Mouse (Mus musculus) embryonic facial prominence, embryonic 14.5 days (tissue): ENCODE data around the gene L3hypdh. TPM values are rescaled to one million over a fixed set of nuclear protein-coding genes. Genes with fewer than 3 reads are reported as not detected.

ENCODE experiments used
- ATAC-seq: fragments of 200-750 bp; cut with Nextera tagmentation; 2 replicates; pipeline ENCODE4 v1.8.0; 2017; ENCODE audit warnings: low read depth, moderate number of reproducible peaks, moderate TSS enrichment
- DNase-seq: peaks from one replicate; pipeline ENCODE4 v3.0.0-alpha.2; 2015; ENCODE audit warnings: low spot score
- H3K27ac ChIP-seq: fragments of 300-500 bp; sonication (generic); replicated peaks from 2 replicates; pipeline ENCODE4 v1.5.1; 2014; ENCODE audit warnings: low read depth, mild to moderate bottlenecking, low read length, moderate library complexity
- H3K27me3 ChIP-seq: fragments of 300-500 bp; sonication (generic); replicated peaks from 2 replicates; pipeline ENCODE4 v1.6.1; 2014; ENCODE audit warnings: low read length; ENCODE audit not compliant: control insufficient read depth, insufficient read depth
- H3K36me3 ChIP-seq: fragments of 300-500 bp; sonication (generic); 2 replicates; pipeline ENCODE4 v1.6.1; 2014; ENCODE audit warnings: low read length, mixed read lengths; ENCODE audit not compliant: control insufficient read depth, insufficient read depth
- H3K4me1 ChIP-seq: fragments of 300-500 bp; sonication (generic); 2 replicates; pipeline ENCODE4 v1.6.1; 2014; ENCODE audit warnings: antibody characterized with exemption, low read length; ENCODE audit not compliant: control insufficient read depth, insufficient read depth
- H3K4me2 ChIP-seq: fragments of 300-500 bp; sonication (generic); 2 replicates; pipeline ENCODE4 v1.6.1; 2014; ENCODE audit warnings: low read depth, mild to moderate bottlenecking, low read length, moderate library complexity, mixed read lengths
- H3K4me3 ChIP-seq: fragments of 300-500 bp; sonication (generic); 2 replicates; pipeline ENCODE4 v1.5.1; 2014; ENCODE audit warnings: low read depth, mild to moderate bottlenecking, low read length
- H3K9ac ChIP-seq: fragments of 300-500 bp; sonication (generic); 2 replicates; pipeline ENCODE4 v1.6.1; 2014; ENCODE audit warnings: low read depth, mild to moderate bottlenecking, low read length, moderate library complexity, mixed read lengths
- H3K9me3 ChIP-seq: fragments of 300-500 bp; sonication (generic); 2 replicates; pipeline ENCODE4 v1.6.1; 2016; ENCODE audit warnings: low read length; ENCODE audit not compliant: control insufficient read depth
- WGBS: fragments of 180-500 bp; shearing (Covaris S2); extraction: QIAGEN DNeasy Blood & Tissue Kit; methylation state at CpG from one replicate; pipeline ENCODE4 v1.1.7; 2014; 5-methylcytosine and 5-hydroxymethylcytosine counted together
- polyA plus RNA-seq: library from polyadenylated mRNA; unstranded; fragments of >200 nt; fragmentation: Nextera tagmentation; extraction: Ambion mirVana; gene quantifications from 2 replicates; pipeline ENCODE4 v1.2.1, GENCODE M21; 2014

The L3hypdh gene
- polyA plus RNA-seq, 1 experiment from 2014 or later, result 18.6 TPM

DNA sequence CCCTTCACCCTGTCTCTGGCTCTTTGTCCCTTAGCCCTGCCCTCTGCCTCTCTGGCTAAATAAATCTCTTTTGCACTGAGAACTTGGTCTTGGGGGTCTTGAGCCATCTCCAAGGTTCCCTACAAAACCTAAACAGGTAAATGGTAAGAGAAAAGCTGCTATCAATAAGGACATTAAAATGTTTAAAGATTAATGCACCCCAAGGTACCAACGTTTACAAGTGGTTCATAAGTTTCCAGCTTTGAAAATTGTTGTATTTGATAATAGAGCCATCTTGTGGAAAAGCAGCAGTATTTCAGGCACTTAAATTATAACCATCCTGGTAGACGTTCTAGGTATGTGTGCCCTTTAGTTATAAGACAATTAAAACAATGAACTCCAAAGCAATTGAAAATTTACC lies 37.7 kb downstream of the L3hypdh start:
- H3K9ac ChIP-seq, result no peak overlapping the region
- no peaks in the 10 kb centered on the region for H3K36me3 ChIP-seq
- H3K27ac ChIP-seq, result no peak overlapping the region
- H3K4me2 ChIP-seq, result no peak overlapping the region
- H3K27me3 ChIP-seq, result no peaks in the 10 kb centered on the region
- DNase-seq (peak; percentile 28), ATAC-seq (no peak)
- H3K9me3 ChIP-seq, result 0 out of 2 replicates have a peak, but pooled peaks cover 4% of the 10 kb centered on the region
- WGBS, result 3% methylated on average over 2 of the region's 2 CpGs
- H3K4me3 ChIP-seq, result no peak overlapping the region
- no peaks in the 10 kb centered on the region for H3K4me1 ChIP-seq

DNA sequence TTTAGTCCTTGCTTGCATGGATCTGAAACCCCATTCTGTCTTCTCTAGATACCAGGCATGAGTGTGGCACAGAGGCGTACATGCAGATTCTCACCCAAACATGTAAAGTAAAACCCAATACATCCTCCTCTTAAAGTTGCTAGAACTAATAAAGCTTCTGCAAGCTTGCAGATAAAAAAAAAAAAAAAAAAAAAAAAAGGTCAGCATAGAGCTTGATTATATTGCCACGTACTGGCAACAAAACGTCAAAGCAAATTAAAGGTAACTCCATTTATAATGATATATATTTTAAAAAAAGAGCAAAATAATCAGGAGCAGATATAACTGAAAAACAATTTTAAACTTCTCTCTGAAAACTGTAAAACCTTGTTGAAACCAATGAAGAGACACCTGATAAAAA lies 44.0 kb downstream of the L3hypdh start:
- Histone ChIP-seq H3K4me2 (no peak overlapping the region), H3K4me1 (no peaks in the 10 kb centered on the region), H3K27ac (no peak overlapping the region), H3K36me3 (no peaks in the 10 kb centered on the region), H3K27me3 (no peaks in the 10 kb centered on the region), H3K9me3 (0 out of 2 replicates have a peak, but pooled peaks cover 4% of the 10 kb centered on the region), H3K4me3 (no peak overlapping the region), H3K9ac (no peak overlapping the region)
- no peak for ATAC-seq
- 95% methylated on average over 3 of the region's 3 CpGs for WGBS
- DNase-seq, result no peak

DNA sequence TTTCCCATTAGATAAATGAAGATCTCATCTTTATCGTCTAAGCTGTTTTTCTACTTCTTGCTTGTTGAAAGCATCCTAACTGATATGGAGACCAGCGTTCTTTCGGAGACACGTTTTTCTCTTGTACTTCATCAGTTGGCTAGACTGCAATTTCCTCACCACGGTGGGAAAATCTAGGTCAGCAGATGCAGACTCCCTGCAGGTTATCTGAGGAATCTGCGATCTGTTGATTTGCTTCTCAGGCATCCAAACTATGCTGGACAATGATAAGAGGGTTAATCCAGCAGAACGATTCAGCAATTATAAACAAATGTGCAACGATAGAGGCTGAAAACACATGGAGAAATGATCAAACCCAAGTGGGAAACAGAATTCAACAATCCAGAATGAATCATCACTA lies 45.7 kb downstream of the L3hypdh start:
- DNase-seq (peak; percentile 22), ATAC-seq (no peak)
- Histone ChIP-seq H3K36me3 (no peaks in the 10 kb centered on the region), H3K9me3 (0 out of 2 replicates have a peak, but pooled peaks cover 4% of the 10 kb centered on the region), H3K27ac (no peak overlapping the region), H3K4me1 (no peaks in the 10 kb centered on the region), H3K4me2 (no peak overlapping the region), H3K27me3 (no peaks in the 10 kb centered on the region), H3K4me3 (no peak overlapping the region), H3K9ac (no peak overlapping the region)
- 57% methylated on average over 8 of the region's 8 CpGs for WGBS

DNA sequence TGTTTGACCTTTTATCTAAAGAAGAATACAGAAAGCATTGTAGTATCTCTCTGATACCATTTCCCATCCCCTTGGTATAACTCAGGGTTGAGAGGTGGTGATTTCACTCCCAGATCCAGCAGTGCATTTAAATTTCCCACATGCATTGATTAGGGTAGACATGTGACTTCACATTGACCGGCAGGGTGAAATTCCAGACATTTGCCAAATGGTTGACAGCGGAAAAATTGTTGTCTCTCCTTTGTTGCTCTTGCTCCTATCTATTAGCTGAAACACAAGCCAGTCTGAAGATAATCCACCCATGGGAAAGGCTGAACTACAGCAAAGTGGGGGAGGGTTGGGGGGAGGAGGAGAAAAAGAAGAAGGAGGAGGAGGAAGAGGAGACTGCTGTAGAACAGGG lies 46.4 kb downstream of the L3hypdh start:
- Histone ChIP-seq H3K4me1 (no peaks in the 10 kb centered on the region), H3K36me3 (no peaks in the 10 kb centered on the region), H3K9ac (no peak overlapping the region), H3K9me3 (0 out of 2 replicates have a peak, but pooled peaks cover 4% of the 10 kb centered on the region), H3K27ac (no peak overlapping the region), H3K27me3 (no peaks in the 10 kb centered on the region), H3K4me3 (no peak overlapping the region), H3K4me2 (no peak overlapping the region)
- no peak for DNase-seq
- 45% methylated on average over 2 of the region's 2 CpGs for WGBS
- no peak for ATAC-seq

DNA sequence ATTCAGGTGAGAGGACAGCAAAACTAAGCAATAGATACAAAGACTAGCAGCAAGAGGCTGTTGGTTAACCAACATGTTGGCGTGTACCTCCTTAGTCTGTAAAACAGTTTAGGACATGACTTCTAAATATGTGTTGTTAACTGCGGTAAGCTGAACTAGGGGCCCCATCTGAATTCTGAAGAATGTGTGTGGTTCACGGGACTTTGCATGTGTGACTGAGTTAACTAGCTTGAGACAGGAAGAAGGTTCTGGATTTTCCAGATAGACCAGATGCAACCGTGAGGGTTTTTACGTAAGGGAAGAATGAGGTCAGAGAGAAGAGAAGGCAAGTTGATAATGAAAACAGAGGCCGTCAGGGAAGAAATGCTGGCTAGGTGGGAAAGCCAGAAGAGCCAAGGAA lies 48.2 kb downstream of the L3hypdh start:
- Histone ChIP-seq H3K27me3 (no peaks in the 10 kb centered on the region), H3K27ac (no peak overlapping the region), H3K36me3 (no peaks in the 10 kb centered on the region), H3K9ac (no peak overlapping the region), H3K9me3 (0 out of 2 replicates have a peak, but pooled peaks cover 4% of the 10 kb centered on the region), H3K4me1 (no peaks in the 10 kb centered on the region), H3K4me3 (no peak overlapping the region), H3K4me2 (no peak overlapping the region)
- DNase-seq (no peak), ATAC-seq (no peak)
- 80% methylated on average over 6 of the region's 6 CpGs for WGBS

DNA sequence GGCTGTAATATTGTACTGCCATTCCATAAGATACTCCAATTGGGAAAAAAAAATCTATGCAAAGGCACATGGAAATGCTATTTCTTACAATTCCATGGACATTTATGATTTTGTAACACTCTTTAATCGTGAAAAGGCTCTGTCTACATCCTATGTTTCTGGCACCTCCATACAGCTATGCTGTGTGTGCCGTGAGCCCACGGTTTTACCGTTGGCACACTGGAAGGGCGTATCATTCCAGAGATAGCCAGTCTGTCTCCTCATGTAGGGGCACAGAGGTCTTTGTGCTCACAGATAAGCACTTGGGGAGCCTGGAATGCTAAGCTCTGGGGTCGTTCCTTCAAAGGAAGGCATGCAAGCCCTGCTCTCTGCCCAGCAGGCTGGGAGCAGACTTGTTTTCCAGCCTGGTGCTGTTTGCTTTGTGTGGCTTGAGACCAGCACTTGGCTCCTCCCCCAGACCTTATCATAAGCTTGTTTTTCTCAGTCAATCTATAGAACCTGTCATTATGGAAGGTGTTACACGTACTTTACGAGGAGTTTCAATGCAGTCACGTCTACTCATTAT lies 49.1 kb downstream of the L3hypdh start:
- no peak for DNase-seq
- ATAC-seq, result no peak
- no peak overlapping the region for H3K27ac ChIP-seq

DNA sequence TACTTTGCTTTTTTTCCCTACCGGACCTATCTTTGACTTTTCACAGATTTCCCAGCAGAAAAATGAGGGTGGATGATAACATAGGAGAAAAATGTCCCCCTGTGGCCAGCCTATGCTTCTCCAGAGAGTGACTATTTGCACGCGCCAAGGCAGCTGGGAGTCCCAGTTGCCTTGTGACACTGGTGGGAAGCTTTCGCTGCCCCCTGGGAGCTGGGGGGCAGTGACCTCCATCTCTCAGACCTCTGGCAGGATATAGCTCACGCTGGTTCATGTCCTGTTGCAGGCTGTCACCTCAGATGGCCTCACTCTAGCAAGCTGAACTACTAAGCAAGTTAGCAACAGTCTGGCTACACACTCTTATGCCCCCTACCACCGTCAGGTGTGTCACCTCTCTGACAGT lies 53.4 kb downstream of the L3hypdh start:
- no peak overlapping the region for H3K9ac ChIP-seq
- 73% methylated on average over 6 of the region's 6 CpGs for WGBS
- ATAC-seq (no peak), DNase-seq (no peak)
- H3K27ac ChIP-seq, result no peak overlapping the region
- no peaks in the 10 kb centered on the region for H3K27me3 ChIP-seq
- no peaks in the 10 kb centered on the region for H3K36me3 ChIP-seq
- H3K4me1 ChIP-seq, result no peaks in the 10 kb centered on the region
- no peaks in the 10 kb centered on the region for H3K9me3 ChIP-seq
- H3K4me2 ChIP-seq, result no peak overlapping the region
- no peak overlapping the region for H3K4me3 ChIP-seq

More for the DNA sequence above, 49.1 kb downstream of the L3hypdh start:
- Histone ChIP-seq H3K4me2 (no peak overlapping the region), H3K36me3 (no peaks in the 10 kb centered on the region), H3K4me3 (no peak overlapping the region), H3K4me1 (no peaks in the 10 kb centered on the region), H3K9me3 (0 out of 2 replicates have a peak, but pooled peaks cover 4% of the 10 kb centered on the region), H3K27me3 (no peaks in the 10 kb centered on the region), H3K9ac (no peak overlapping the region)
- 70% methylated on average over 9 of the region's 9 CpGs for WGBS

DNA sequence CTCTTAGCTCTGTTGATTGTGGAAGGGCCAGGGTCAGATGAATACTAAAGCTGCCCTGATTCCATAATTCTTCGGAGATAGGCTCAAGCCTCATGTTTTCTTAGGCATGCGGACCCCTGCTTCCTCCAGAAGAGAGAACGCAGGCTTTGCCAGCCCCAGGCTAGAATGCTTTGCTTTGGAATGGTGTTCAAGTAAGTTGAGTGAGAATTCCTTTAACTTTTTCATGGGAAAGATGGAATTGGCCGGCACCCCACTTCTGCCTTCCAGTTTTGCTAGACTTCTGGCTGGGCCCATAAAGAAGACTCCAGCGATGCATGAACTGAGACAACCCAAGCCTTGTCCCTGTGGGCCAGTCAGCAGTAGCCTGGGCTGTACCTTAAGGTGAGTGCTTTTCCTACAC lies 54.1 kb downstream of the L3hypdh start:
- H3K27ac ChIP-seq, result no peak overlapping the region
- H3K9ac ChIP-seq, result no peak overlapping the region
- no peak overlapping the region for H3K4me3 ChIP-seq
- H3K27me3 ChIP-seq, result no peaks in the 10 kb centered on the region
- DNase-seq (no peak), ATAC-seq (no peak)
- no peaks in the 10 kb centered on the region for H3K9me3 ChIP-seq
- H3K4me2 ChIP-seq, result no peak overlapping the region
- WGBS, result 75% methylated on average over 5 of the region's 5 CpGs
- H3K36me3 ChIP-seq, result no peaks in the 10 kb centered on the region
- no peaks in the 10 kb centered on the region for H3K4me1 ChIP-seq

DNA sequence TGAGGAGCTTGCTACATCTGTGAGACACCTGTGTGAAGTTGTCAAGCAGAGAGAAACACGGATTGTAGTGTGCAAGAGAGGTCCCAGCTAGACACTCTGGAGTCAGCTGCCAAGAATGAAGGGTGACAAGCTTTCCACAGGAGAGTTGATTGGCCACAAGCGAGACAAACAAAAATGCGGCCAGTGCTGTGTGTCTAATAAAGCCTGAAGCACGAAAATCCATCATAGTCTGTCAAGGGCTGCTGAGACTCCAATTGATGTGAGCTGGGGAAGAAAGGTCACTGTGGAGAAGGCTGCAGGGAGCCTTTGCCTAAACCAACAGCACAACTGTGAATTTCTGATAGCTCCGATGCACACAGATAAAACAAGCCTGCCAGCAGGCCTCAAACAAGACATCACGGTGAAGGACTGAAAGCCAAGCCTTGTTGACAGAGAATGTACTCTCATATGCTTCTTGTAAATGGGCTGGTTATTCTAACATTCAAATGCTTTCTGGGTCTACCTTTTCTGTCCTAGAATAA lies 59.9 kb downstream of the L3hypdh start:
- H3K27me3 ChIP-seq, result no peaks in the 10 kb centered on the region
- H3K36me3 ChIP-seq, result no peaks in the 10 kb centered on the region
- 56% methylated on average over 6 of the region's 6 CpGs for WGBS
- H3K4me1 ChIP-seq, result no peaks in the 10 kb centered on the region
- DNase-seq, result no peak
- no peak for ATAC-seq
- no peaks in the 10 kb centered on the region for H3K9me3 ChIP-seq
- H3K4me2 ChIP-seq, result no peak overlapping the region
- H3K9ac ChIP-seq, result no peak overlapping the region
- no peak overlapping the region for H3K4me3 ChIP-seq
- no peak overlapping the region for H3K27ac ChIP-seq
